Mouse (Mus musculus): Measurements from ENCODE around the gene Tmem236. TPM values are rescaled to one million over a fixed set of nuclear protein-coding genes. Genes with fewer than 3 reads are reported as not detected.

Tmem236 gene
- polyA plus RNA-seq, 1 experiment from 2014 or later = 0.18 TPM

DNA sequence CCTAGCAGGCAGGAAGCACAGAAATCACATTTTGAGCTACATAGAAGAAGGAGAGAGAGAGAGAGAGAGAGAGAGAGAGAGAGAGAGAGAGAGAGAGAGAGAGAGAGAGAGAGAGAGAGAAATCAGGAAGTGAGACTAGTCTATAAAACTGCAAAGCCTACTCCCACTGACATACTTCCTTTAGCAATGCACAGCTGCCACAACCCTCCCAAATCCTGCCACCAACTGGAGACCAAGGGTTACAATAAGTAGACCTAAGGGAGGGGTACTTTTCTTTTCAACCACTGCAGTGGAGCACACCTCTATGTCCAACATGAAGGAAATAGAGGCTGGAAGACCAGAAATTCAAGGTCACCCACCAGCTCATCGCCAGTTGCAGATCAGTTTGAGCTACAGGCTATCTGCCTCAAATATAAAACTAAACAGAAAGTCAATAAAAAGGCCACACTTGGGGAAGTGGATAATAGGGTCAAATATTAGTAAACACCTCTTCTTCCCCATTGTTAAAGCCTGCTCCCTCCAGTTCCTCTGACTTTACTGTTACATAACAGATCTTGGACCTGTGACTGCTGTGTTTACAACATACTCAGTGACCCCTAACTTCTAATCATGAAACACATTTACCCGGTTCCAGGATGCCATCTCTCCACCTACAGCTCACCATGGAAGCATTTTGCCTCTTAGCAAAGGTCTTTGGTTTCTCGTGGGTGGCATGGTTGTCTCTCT lies 75.7 kb downstream of the Tmem236 start:
- no peak overlapping the region for H3K9ac ChIP-seq (ENCODE audit: low read depth, low read length)
- ATAC-seq = no peak
- no peaks in the 10 kb centered on the region for H3K27me3 ChIP-seq (ENCODE audit: control insufficient read depth, insufficient read depth, low read depth, low read length)
- WGBS = 87% methylated on average over 3 of the region's 3 CpGs
- no peak overlapping the region for H3K4me3 ChIP-seq (ENCODE audit: low read depth, low read length)
- no peak overlapping the region for H3K27ac ChIP-seq (ENCODE audit: low read length)
- no peak overlapping the region for H3K4me2 ChIP-seq (ENCODE audit: low read length)
- H3K4me1 ChIP-seq (ENCODE audit: control insufficient read depth, insufficient read depth, low read length) = no peaks in the 10 kb centered on the region
- H3K36me3 ChIP-seq (ENCODE audit: control insufficient read depth, insufficient read depth, low read length) = no peaks in the 10 kb centered on the region
- H3K9me3 ChIP-seq (replicated peaks; ENCODE audit: control insufficient read depth, low read length, poor library complexity, severe bottlenecking) = no peaks in the 10 kb centered on the region

DNA sequence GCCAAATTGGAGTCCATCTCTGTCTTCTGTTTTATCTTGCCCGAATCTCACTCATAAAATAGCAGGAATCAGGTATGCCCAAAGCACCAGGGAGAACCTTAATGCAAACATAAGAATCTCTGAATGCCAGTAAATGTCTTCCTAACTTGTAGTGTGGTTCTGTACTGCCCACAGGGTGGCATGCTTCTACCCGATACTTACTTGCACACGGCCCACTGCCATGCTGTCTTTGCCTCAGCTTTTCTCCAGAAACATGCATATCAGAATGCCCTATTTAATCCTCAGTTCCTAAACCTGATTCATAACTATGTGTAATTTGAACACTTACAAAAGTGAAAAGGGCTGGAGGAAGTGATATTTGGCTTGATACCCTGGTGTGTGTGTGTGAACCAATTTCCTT lies 77.6 kb downstream of the Tmem236 start:
- Histone ChIP-seq H3K9ac (ENCODE audit: low read depth, low read length) (no peak overlapping the region), H3K4me1 (ENCODE audit: control insufficient read depth, insufficient read depth, low read length) (no peaks in the 10 kb centered on the region), H3K4me2 (ENCODE audit: low read length) (no peak overlapping the region), H3K9me3 (replicated peaks; ENCODE audit: control insufficient read depth, low read length, poor library complexity, severe bottlenecking) (no peaks in the 10 kb centered on the region), H3K27me3 (ENCODE audit: control insufficient read depth, insufficient read depth, low read depth, low read length) (no peaks in the 10 kb centered on the region), H3K27ac (ENCODE audit: low read length) (no peak overlapping the region), H3K36me3 (ENCODE audit: control insufficient read depth, insufficient read depth, low read length) (no peaks in the 10 kb centered on the region), H3K4me3 (ENCODE audit: low read depth, low read length) (no peak overlapping the region)
- no peak for ATAC-seq
- WGBS = 78% methylated on average over 3 of the region's 3 CpGs

DNA sequence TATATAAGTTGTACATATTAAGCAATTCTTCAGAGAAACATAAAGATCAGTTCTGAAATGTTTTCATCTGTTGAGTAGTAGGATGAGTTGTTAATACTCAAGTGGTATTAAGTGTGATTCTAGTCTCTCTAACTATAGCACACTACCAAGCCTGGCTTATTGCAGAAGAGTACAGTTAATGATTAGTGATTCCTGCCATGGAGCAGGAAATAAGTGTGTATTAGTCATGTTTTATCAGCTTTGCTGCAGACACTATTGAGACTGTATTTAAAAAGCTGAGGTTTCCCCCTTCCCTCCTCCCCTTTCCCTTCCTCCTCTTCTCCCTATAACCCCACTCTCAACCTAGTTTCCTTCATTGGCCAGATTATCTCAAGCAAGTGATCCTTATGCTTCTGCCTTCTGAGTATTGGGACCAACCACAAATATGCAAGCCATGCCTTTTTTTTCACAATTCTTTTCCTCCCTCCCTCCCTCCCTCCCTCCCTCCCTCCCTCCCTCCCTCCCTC lies 84.1 kb downstream of the Tmem236 start:
- Histone ChIP-seq H3K9ac (ENCODE audit: low read depth, low read length) (no peak overlapping the region), H3K4me2 (ENCODE audit: low read length) (no peak overlapping the region), H3K4me1 (ENCODE audit: control insufficient read depth, insufficient read depth, low read length) (no peaks in the 10 kb centered on the region), H3K36me3 (ENCODE audit: control insufficient read depth, insufficient read depth, low read length) (no peaks in the 10 kb centered on the region), H3K4me3 (ENCODE audit: low read depth, low read length) (no peak overlapping the region), H3K9me3 (replicated peaks; ENCODE audit: control insufficient read depth, low read length, poor library complexity, severe bottlenecking) (no peaks in the 10 kb centered on the region), H3K27ac (ENCODE audit: low read length) (no peak overlapping the region), H3K27me3 (ENCODE audit: control insufficient read depth, insufficient read depth, low read depth, low read length) (no peaks in the 10 kb centered on the region)
- ATAC-seq = no peak

DNA sequence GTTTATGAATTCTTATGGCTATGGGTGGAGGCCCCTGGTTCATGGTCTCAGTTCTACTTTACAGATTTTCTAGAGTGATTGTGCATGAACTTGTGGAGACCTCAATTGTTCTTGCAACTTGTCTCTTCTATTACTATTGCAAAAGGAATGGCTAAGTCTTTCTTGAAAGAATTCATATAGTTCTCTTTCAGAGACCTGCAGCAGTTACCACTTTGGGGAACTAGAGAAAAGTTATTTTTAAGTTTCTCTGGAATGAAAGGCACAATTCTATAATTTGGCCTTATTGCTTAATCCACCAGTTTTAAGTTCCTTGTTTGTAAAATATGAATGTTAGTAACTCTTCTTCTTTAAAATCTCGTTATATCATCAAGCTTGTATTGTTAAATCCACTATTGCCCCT lies 87.8 kb downstream of the Tmem236 start:
- Histone ChIP-seq H3K9me3 (replicated peaks; ENCODE audit: control insufficient read depth, low read length, poor library complexity, severe bottlenecking) (no peaks in the 10 kb centered on the region), H3K4me3 (ENCODE audit: low read depth, low read length) (no peak overlapping the region), H3K9ac (ENCODE audit: low read depth, low read length) (no peak overlapping the region), H3K36me3 (ENCODE audit: control insufficient read depth, insufficient read depth, low read length) (no peaks in the 10 kb centered on the region), H3K4me2 (ENCODE audit: low read length) (no peak overlapping the region), H3K27me3 (ENCODE audit: control insufficient read depth, insufficient read depth, low read depth, low read length) (no peaks in the 10 kb centered on the region), H3K27ac (ENCODE audit: low read length) (no peak overlapping the region), H3K4me1 (ENCODE audit: control insufficient read depth, insufficient read depth, low read length) (no peaks in the 10 kb centered on the region)
- ATAC-seq = no peak
- 80% methylated on average over 1 of the region's 1 CpGs for WGBS

DNA sequence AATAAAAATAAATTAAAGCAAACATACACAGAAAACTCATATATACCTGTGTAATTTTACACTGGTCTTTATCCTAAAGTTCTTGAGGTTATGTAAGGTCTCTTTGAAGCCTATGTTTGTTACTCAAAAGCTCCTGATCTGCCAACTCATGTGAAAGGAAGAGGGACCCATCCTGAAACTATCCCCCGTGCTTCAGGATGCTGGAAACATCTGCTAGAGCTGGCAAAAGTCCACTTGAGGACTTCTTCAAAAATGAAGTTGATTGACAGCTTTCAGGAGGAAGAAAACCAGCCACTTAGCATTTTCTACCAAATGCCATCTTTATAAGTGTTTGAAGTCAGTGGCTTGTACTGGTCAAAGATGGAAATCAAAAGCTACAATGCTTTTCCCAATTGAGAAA lies 94.8 kb downstream of the Tmem236 start:
- Histone ChIP-seq H3K9ac (ENCODE audit: low read depth, low read length) (no peak overlapping the region), H3K4me2 (ENCODE audit: low read length) (no peak overlapping the region), H3K27me3 (ENCODE audit: control insufficient read depth, insufficient read depth, low read depth, low read length) (no peaks in the 10 kb centered on the region), H3K9me3 (replicated peaks; ENCODE audit: control insufficient read depth, low read length, poor library complexity, severe bottlenecking) (no peaks in the 10 kb centered on the region), H3K4me1 (ENCODE audit: control insufficient read depth, insufficient read depth, low read length) (no peaks in the 10 kb centered on the region), H3K36me3 (ENCODE audit: control insufficient read depth, insufficient read depth, low read length) (no peaks in the 10 kb centered on the region), H3K27ac (ENCODE audit: low read length) (no peak overlapping the region), H3K4me3 (ENCODE audit: low read depth, low read length) (no peak overlapping the region)
- no peak for ATAC-seq
- 63% methylated on average over 1 of the region's 1 CpGs for WGBS

MicroRNA genes within 50 kb of the gene (microRNA counts, 519-probe panel; counts per million panel counts)
- microRNA mmu-miR-511 = 1,838 counts per million, percentile 39 among the panel's probes with 10 or more counts

Small RNA genes lying within 50 kb of the gene (microRNA-seq; reads per million reads assigned to microRNA genes)
- gene Mir511 = 2.8 reads per million, percentile 12 among the genes with 10 or more reads in this experiment

Other genes starting within 250 kb of the Tmem236 start
- 74.7 and 81.8 TPM in 2 replicates for gene Hacd1, start 118.4 kb upstream of the Tmem236 start, polyA plus RNA-seq (2015; fragmentation: Nextera tagmentation; extraction: Ambion mirVana)
- gene Stam, start 100.4 kb upstream of the Tmem236 start, polyA plus RNA-seq (2015; fragmentation: Nextera tagmentation; extraction: Ambion mirVana) = 141 and 147 TPM in 2 replicates
- gene Mrc1, start 54.9 kb downstream of the Tmem236 start, polyA plus RNA-seq (2015; fragmentation: Nextera tagmentation; extraction: Ambion mirVana) = 4.8 and 6.0 TPM in 2 replicates
- gene Slc39a12, start 213.8 kb downstream of the Tmem236 start, polyA plus RNA-seq (2015; fragmentation: Nextera tagmentation; extraction: Ambion mirVana) = 2.6 and 4.7 TPM in 2 replicates

Data from midbrain, embryonic 16.5 days (tissue).